Mouse (Mus musculus): ENCODE measurements around the gene Pdzd3. TPM values are rescaled to one million over a fixed set of nuclear protein-coding genes. Genes with fewer than 3 reads are reported as not detected.

Gene Pdzd3
- polyA plus RNA-seq, 1 experiment from 2014 or later: 0.13 TPM

DNA sequence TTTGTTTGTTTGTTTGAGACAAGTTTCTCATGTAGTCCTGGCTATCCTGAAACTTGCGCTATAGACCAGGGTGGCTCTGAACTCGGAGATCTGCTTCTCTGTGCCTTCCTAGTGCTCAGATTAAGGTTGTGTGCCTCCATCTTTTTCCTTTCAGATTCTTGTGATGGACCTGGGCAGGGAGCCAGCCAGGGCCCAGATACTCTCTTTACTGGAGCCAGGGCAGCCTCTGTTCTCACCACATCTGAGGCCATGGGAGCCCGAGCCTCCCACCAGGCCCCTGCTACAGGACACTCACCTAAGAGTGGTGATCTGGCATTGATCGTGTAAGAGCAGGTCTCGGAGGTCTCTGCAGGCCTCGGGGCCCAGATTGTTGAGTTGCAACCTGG, 3.9 kb upstream of the Pdzd3 start:
- ATAC-seq: no peak
- no peak overlapping the region for H3K9ac ChIP-seq (replicated peaks; ENCODE audit: low read depth)

GRCm38 (mm10) chr9:44254508-44255135, 3.4 kb upstream of the Pdzd3 start:
- no peak overlapping the region for H3K9ac ChIP-seq (replicated peaks; ENCODE audit: low read depth)
- H3K4me3 ChIP-seq (ENCODE audit: low read depth, low read length): no peak overlapping the region
- DNase-seq (ENCODE audit: low spot score): no peak
- H3K36me3 ChIP-seq (ENCODE audit: insufficient read depth, low read length): peaks cover 5% of the 10 kb centered on the region; the same call in 1 of the 2 replicates
- WGBS: 16% methylated on average over 5 of the region's 5 CpGs
- TF ChIP-seq CTCF (IDR thresholded peaks at IDR 0.05) (no peak), EP300 (IDR thresholded peaks at IDR 0.05) (no peak)
- no peaks in the 10 kb centered on the region for H3K27me3 ChIP-seq (replicated peaks; ENCODE audit: insufficient read depth, low read length)
- no peak overlapping the region for H3K27ac ChIP-seq (ENCODE audit: low read length)
- no peak overlapping the region for H3K4me2 ChIP-seq (replicated peaks; ENCODE audit: low read depth, low read length)
- no peaks in the 10 kb centered on the region for H3K4me1 ChIP-seq (ENCODE audit: insufficient read depth, low read depth, low read length)
- no peak for ATAC-seq
- H3K9me3 ChIP-seq (ENCODE audit: low read length): no peaks in the 10 kb centered on the region

More for the DNA sequence above, 3.9 kb upstream of the Pdzd3 start:
- H3K27me3 ChIP-seq (replicated peaks; ENCODE audit: insufficient read depth, low read length): no peaks in the 10 kb centered on the region
- no peak overlapping the region for H3K27ac ChIP-seq (ENCODE audit: low read length)
- H3K9me3 ChIP-seq (ENCODE audit: low read length): no peaks in the 10 kb centered on the region
- H3K4me2 ChIP-seq (replicated peaks; ENCODE audit: low read depth, low read length): no peak overlapping the region
- no peak overlapping the region for H3K4me3 ChIP-seq (ENCODE audit: low read depth, low read length)
- no peak for DNase-seq (ENCODE audit: low spot score)
- H3K4me1 ChIP-seq (ENCODE audit: insufficient read depth, low read depth, low read length): no peaks in the 10 kb centered on the region
- TF ChIP-seq CTCF (IDR thresholded peaks at IDR 0.05): no peak
- TF ChIP-seq EP300 (IDR thresholded peaks at IDR 0.05): no peak
- 71% methylated on average over 6 of the region's 6 CpGs for WGBS
- H3K36me3 ChIP-seq (ENCODE audit: insufficient read depth, low read length): peaks cover 5% of the 10 kb centered on the region; the same call in 1 of the 2 replicates

DNA sequence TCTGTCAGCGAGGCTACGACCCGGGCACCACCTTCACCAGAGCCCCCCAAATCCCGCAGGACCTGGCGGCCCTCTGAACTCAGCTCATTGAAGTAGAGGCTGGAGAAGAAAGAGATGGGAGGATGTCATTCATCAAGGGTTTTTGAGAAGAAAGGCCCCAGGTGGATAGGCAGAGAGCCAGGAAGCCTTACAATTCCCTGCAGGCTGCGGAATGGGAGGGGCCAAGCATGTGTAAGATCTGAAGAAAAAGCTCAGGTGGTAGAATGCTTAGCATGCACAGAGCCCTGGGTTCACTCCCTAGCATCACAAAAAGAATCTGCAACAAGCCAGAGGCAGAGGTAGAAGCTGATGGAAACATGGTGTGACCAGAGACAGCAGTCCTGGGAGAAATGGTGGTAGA, 2.2 kb upstream of the Pdzd3 start:
- DNase-seq (ENCODE audit: low spot score) (no peak), ATAC-seq (no peak)
- H3K27ac ChIP-seq (ENCODE audit: low read length): no peak overlapping the region
- H3K9ac ChIP-seq (replicated peaks; ENCODE audit: low read depth): no peak overlapping the region
- H3K9me3 ChIP-seq (ENCODE audit: low read length): no peaks in the 10 kb centered on the region
- no peaks in the 10 kb centered on the region for H3K4me1 ChIP-seq (ENCODE audit: insufficient read depth, low read depth, low read length)
- TF ChIP-seq CTCF (IDR thresholded peaks at IDR 0.05) (no peak), EP300 (IDR thresholded peaks at IDR 0.05) (no peak)
- H3K4me3 ChIP-seq (ENCODE audit: low read depth, low read length): no peak overlapping the region
- 83% methylated on average over 6 of the region's 6 CpGs for WGBS
- no peaks in the 10 kb centered on the region for H3K27me3 ChIP-seq (replicated peaks; ENCODE audit: insufficient read depth, low read length)
- peaks cover 5% of the 10 kb centered on the region; the same call in 1 of the 2 replicates for H3K36me3 ChIP-seq (ENCODE audit: insufficient read depth, low read length)
- H3K4me2 ChIP-seq (replicated peaks; ENCODE audit: low read depth, low read length): no peak overlapping the region

DNA sequence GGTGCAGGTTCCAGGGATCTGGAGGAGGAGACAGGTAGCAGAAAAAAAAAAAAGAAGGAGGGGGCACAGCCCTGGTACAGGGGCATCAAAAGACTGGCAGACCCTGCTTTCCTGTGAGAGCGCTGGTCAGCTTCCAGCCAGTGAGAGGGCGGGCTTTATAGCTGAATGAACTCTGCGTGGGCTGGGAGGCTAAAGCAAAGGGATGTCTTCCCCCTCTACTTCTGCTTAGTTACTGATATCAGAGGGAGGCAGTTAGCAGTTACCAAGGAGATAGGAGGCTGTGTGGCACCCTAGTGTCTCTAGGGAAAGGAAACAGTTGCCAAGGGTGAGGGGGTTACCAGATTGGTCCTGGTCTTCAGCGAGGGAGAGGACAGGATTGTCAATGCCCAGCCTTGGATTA, 826 bp downstream of the Pdzd3 start:
- no peaks in the 10 kb centered on the region for H3K27me3 ChIP-seq (replicated peaks; ENCODE audit: insufficient read depth, low read length)
- no peak for ATAC-seq

GRCm38 (mm10) chr9:44249181-44250146, 1.8 kb downstream of the Pdzd3 start:
- WGBS: 42% methylated on average over 26 of the region's 26 CpGs
- TF ChIP-seq CTCF (IDR thresholded peaks at IDR 0.05) (peak; percentile 80), EP300 (IDR thresholded peaks at IDR 0.05) (no peak)
- 0 out of 2 replicates have a peak overlapping the region, but pooled peaks have one; percentile 14 for H3K4me2 ChIP-seq (replicated peaks; ENCODE audit: low read depth, low read length)
- peaks cover 5% of the 10 kb centered on the region; the same call in 1 of the 2 replicates for H3K36me3 ChIP-seq (ENCODE audit: insufficient read depth, low read length)
- H3K27ac ChIP-seq (ENCODE audit: low read length): no peak overlapping the region
- H3K9ac ChIP-seq (replicated peaks; ENCODE audit: low read depth): no peak overlapping the region
- H3K4me3 ChIP-seq (ENCODE audit: low read depth, low read length): no peak overlapping the region
- DNase-seq (ENCODE audit: low spot score) (peak; percentile 71), ATAC-seq (peak; percentile 89)
- no peaks in the 10 kb centered on the region for H3K9me3 ChIP-seq (ENCODE audit: low read length)
- no peaks in the 10 kb centered on the region for H3K4me1 ChIP-seq (ENCODE audit: insufficient read depth, low read depth, low read length)
- no peaks in the 10 kb centered on the region for H3K27me3 ChIP-seq (replicated peaks; ENCODE audit: insufficient read depth, low read length)

More for the DNA sequence above, 826 bp downstream of the Pdzd3 start:
- no peak for TF ChIP-seq CTCF (IDR thresholded peaks at IDR 0.05)
- no peak for TF ChIP-seq EP300 (IDR thresholded peaks at IDR 0.05)
- H3K36me3 ChIP-seq (ENCODE audit: insufficient read depth, low read length): peaks cover 5% of the 10 kb centered on the region; the same call in 1 of the 2 replicates
- no peaks in the 10 kb centered on the region for H3K4me1 ChIP-seq (ENCODE audit: insufficient read depth, low read depth, low read length)
- H3K27ac ChIP-seq (ENCODE audit: low read length): no peak overlapping the region
- H3K9ac ChIP-seq (replicated peaks; ENCODE audit: low read depth): no peak overlapping the region
- H3K4me2 ChIP-seq (replicated peaks; ENCODE audit: low read depth, low read length): no peak overlapping the region
- no peaks in the 10 kb centered on the region for H3K9me3 ChIP-seq (ENCODE audit: low read length)
- WGBS: 51% methylated on average over 4 of the region's 4 CpGs
- H3K4me3 ChIP-seq (ENCODE audit: low read depth, low read length): no peak overlapping the region
- DNase-seq (ENCODE audit: low spot score): no peak

DNA sequence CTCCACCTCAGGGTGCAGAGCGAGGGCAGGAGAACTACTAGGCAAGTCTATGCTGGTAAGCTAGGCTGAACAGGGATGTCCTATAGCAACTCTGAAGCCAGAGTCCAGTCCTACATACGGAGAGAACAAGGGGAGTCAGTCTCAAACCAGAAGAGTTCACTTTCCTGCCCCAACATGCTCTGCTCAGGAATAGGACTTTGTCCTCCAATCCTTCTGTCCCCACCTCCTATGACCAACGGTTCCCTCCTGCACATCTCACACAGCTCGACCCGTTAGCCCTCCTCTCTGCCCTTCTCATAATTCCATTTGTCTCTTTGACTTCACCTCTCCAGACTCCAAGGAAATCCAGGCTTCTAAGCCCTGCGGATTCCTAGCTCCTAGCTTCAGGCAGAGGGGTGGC, 3.4 kb downstream of the Pdzd3 start:
- Histone ChIP-seq H3K9ac (replicated peaks; ENCODE audit: low read depth) (no peak overlapping the region), H3K27me3 (replicated peaks; ENCODE audit: insufficient read depth, low read length) (no peaks in the 10 kb centered on the region), H3K27ac (ENCODE audit: low read length) (no peak overlapping the region), H3K9me3 (ENCODE audit: low read length) (no peaks in the 10 kb centered on the region), H3K4me3 (ENCODE audit: low read depth, low read length) (no peak overlapping the region), H3K4me1 (ENCODE audit: insufficient read depth, low read depth, low read length) (no peaks in the 10 kb centered on the region), H3K36me3 (ENCODE audit: insufficient read depth, low read length) (peaks cover 3% of the 10 kb centered on the region; the same call in 1 of the 2 replicates), H3K4me2 (replicated peaks; ENCODE audit: low read depth, low read length) (no peak overlapping the region)
- DNase-seq (ENCODE audit: low spot score) (no peak), ATAC-seq (no peak)
- WGBS: 71% methylated on average over 6 of the region's 6 CpGs
- TF ChIP-seq CTCF (IDR thresholded peaks at IDR 0.05) (no peak), EP300 (IDR thresholded peaks at IDR 0.05) (no peak)

Measured in lung, postnatal 0 days (tissue).